Mouse (Mus musculus): ENCODE results near the gene Plekha4. TPM values are rescaled to one million over a fixed set of nuclear protein-coding genes. Genes with fewer than 3 reads are reported as not detected.

Gene Plekha4
- polyA plus RNA-seq, 1 experiment from 2014 or later, result 0.43 TPM

GRCm38 (mm10) chr7:45596107-45596506, 70.0 kb downstream of the Plekha4 start:
- H3K27me3 ChIP-seq, result no peaks in the 10 kb centered on the region
- H3K9ac ChIP-seq, result no peak overlapping the region
- DNase-seq (no peak), ATAC-seq (ENCODE audit: low read depth) (no peak)
- no peak overlapping the region for H3K4me3 ChIP-seq (replicated peaks)
- 31% methylated on average over 1 of the region's 1 CpGs for WGBS (ENCODE audit: insufficient replicate concordance)
- no peak overlapping the region for H3K27ac ChIP-seq
- H3K4me2 ChIP-seq, result no peak overlapping the region
- peaks cover 18% of the 10 kb centered on the region for H3K4me1 ChIP-seq (replicated peaks)
- H3K36me3 ChIP-seq, result no peaks in the 10 kb centered on the region
- H3K9me3 ChIP-seq (replicated peaks), result no peaks in the 10 kb centered on the region

GRCm38 (mm10) chr7:45597013-45597412, 70.9 kb downstream of the Plekha4 start:
- no peak overlapping the region for H3K4me3 ChIP-seq (replicated peaks)
- no peak overlapping the region for H3K9ac ChIP-seq
- no peak for DNase-seq
- peaks cover 16% of the 10 kb centered on the region for H3K4me1 ChIP-seq (replicated peaks)
- H3K27me3 ChIP-seq, result no peaks in the 10 kb centered on the region
- no peak overlapping the region for H3K4me2 ChIP-seq
- no peaks in the 10 kb centered on the region for H3K9me3 ChIP-seq (replicated peaks)
- no peak for ATAC-seq (ENCODE audit: low read depth)
- no peak overlapping the region for H3K27ac ChIP-seq
- WGBS (ENCODE audit: insufficient replicate concordance), result 69% methylated on average over 5 of the region's 5 CpGs
- H3K36me3 ChIP-seq, result no peaks in the 10 kb centered on the region

- Histone ChIP-seq H3K9ac (no peak overlapping the region), H3K4me3 (replicated peaks) (no peak overlapping the region), H3K27me3 (no peaks in the 10 kb centered on the region), H3K4me1 (replicated peaks) (peaks cover 13% of the 10 kb centered on the region), H3K9me3 (replicated peaks) (no peaks in the 10 kb centered on the region), H3K36me3 (no peaks in the 10 kb centered on the region), H3K27ac (no peak overlapping the region), H3K4me2 (no peak overlapping the region)
- ATAC-seq (ENCODE audit: low read depth) (no peak), DNase-seq (no peak)
- WGBS (ENCODE audit: insufficient replicate concordance), result 72% methylated on average over 6 of the region's 6 CpGs
These were observed 71.4 kb downstream of the Plekha4 start for GRCm38 (mm10) chr7:45597527-45597926.

- Histone ChIP-seq H3K4me2 (no peak overlapping the region), H3K4me3 (replicated peaks) (no peak overlapping the region)
- no peak for DNase-seq
These were observed 73.1 kb downstream of the Plekha4 start for GRCm38 (mm10) chr7:45598960-45599879.

More at GRCm38 (mm10) chr7:45598960-45599879, 73.1 kb downstream of the Plekha4 start:
- Histone ChIP-seq H3K4me1 (replicated peaks) (peaks cover 8% of the 10 kb centered on the region), H3K36me3 (no peaks in the 10 kb centered on the region), H3K27ac (no peak overlapping the region), H3K9ac (no peak overlapping the region; the same call in 1 of the 2 replicates), H3K9me3 (replicated peaks) (no peaks in the 10 kb centered on the region), H3K27me3 (no peaks in the 10 kb centered on the region)
- WGBS (ENCODE audit: insufficient replicate concordance), result 48% methylated on average over 18 of the region's 18 CpGs
- no peak for ATAC-seq (ENCODE audit: low read depth)

Other genes with a start within 250 kb of the Plekha4 start
- not detected in 2 replicates for gene Slc6a21, start 248.8 kb upstream of the Plekha4 start, polyA plus RNA-seq (2015; fragmentation: Nextera tagmentation; extraction: Ambion mirVana)
- 0.85 and 1.3 TPM in 2 replicates for gene Trpm4, start 192.6 kb upstream of the Plekha4 start, polyA plus RNA-seq (2015; fragmentation: Nextera tagmentation; extraction: Ambion mirVana)
- 0.12 and 0.15 TPM in 2 replicates for gene Hrc, start 191.0 kb upstream of the Plekha4 start, polyA plus RNA-seq (2015; fragmentation: Nextera tagmentation; extraction: Ambion mirVana)
- 0.24 and 0.25 TPM in 2 replicates for gene Ppfia3, start 159.3 kb upstream of the Plekha4 start, polyA plus RNA-seq (2015; fragmentation: Nextera tagmentation; extraction: Ambion mirVana)
- not detected in 2 replicates for gene Lin7b, start 155.7 kb upstream of the Plekha4 start, polyA plus RNA-seq (2015; fragmentation: Nextera tagmentation; extraction: Ambion mirVana)
- gene Snrnp70, start 130.6 kb upstream of the Plekha4 start, polyA plus RNA-seq (2015; fragmentation: Nextera tagmentation; extraction: Ambion mirVana), result 108 and 129 TPM in 2 replicates
- not detected in 2 replicates for gene Kcna7, start 120.7 kb upstream of the Plekha4 start, polyA plus RNA-seq (2015; fragmentation: Nextera tagmentation; extraction: Ambion mirVana)
- 0.35 and 0.37 TPM in 2 replicates for gene Ntf5, start 112.6 kb upstream of the Plekha4 start, polyA plus RNA-seq (2015; fragmentation: Nextera tagmentation; extraction: Ambion mirVana)
- gene Lhb, start 105.5 kb upstream of the Plekha4 start, polyA plus RNA-seq (2015; fragmentation: Nextera tagmentation; extraction: Ambion mirVana), result not detected in 2 replicates
- 4.1 and 5.1 TPM in 2 replicates for gene Gys1, start 91.5 kb upstream of the Plekha4 start, polyA plus RNA-seq (2015; fragmentation: Nextera tagmentation; extraction: Ambion mirVana)
- gene Ruvbl2, start 88.2 kb upstream of the Plekha4 start, polyA plus RNA-seq (2015; fragmentation: Nextera tagmentation; extraction: Ambion mirVana), result 111 and 119 TPM in 2 replicates
- gene Ftl1, start 66.4 kb upstream of the Plekha4 start, polyA plus RNA-seq (2015; fragmentation: Nextera tagmentation; extraction: Ambion mirVana), result 7,621 and 8,262 TPM in 2 replicates
- 104 and 106 TPM in 2 replicates for gene Bax, start 59.4 kb upstream of the Plekha4 start, polyA plus RNA-seq (2015; fragmentation: Nextera tagmentation; extraction: Ambion mirVana)
- 0.80 and 0.87 TPM in 2 replicates for gene Tulp2, start 44.5 kb upstream of the Plekha4 start, polyA plus RNA-seq (2015; fragmentation: Nextera tagmentation; extraction: Ambion mirVana)
- gene Gm45808, start 39.5 kb upstream of the Plekha4 start, polyA plus RNA-seq (2015; fragmentation: Nextera tagmentation; extraction: Ambion mirVana), result not detected in 2 replicates
- gene Dhdh, start 37.5 kb upstream of the Plekha4 start, polyA plus RNA-seq (2015; fragmentation: Nextera tagmentation; extraction: Ambion mirVana), result 2.0 and 2.2 TPM in 2 replicates
- gene Nucb1, start 15.9 kb upstream of the Plekha4 start, polyA plus RNA-seq (2015; fragmentation: Nextera tagmentation; extraction: Ambion mirVana), result 110 and 127 TPM in 2 replicates
- gene Ppp1r15a, start 62 bp upstream of the Plekha4 start, polyA plus RNA-seq (2015; fragmentation: Nextera tagmentation; extraction: Ambion mirVana), result 180 and 197 TPM in 2 replicates
- 1.3 and 1.9 TPM in 2 replicates for gene Hsd17b14, start 28.6 kb downstream of the Plekha4 start, polyA plus RNA-seq (2015; fragmentation: Nextera tagmentation; extraction: Ambion mirVana)
- gene Bcat2, start 43.8 kb downstream of the Plekha4 start, polyA plus RNA-seq (2015; fragmentation: Nextera tagmentation; extraction: Ambion mirVana), result 44.1 and 45.4 TPM in 2 replicates
- gene Fgf21, start 89.2 kb downstream of the Plekha4 start, polyA plus RNA-seq (2015; fragmentation: Nextera tagmentation; extraction: Ambion mirVana), result not detected in 2 replicates
- gene Fut1, start 91.0 kb downstream of the Plekha4 start, polyA plus RNA-seq (2015; fragmentation: Nextera tagmentation; extraction: Ambion mirVana), result not detected in 2 replicates
- 0.10 TPM in 1 of 2 replicates, not detected in the other for gene Izumo1, start 95.5 kb downstream of the Plekha4 start, polyA plus RNA-seq (2015; fragmentation: Nextera tagmentation; extraction: Ambion mirVana)
- gene Rasip1, start 101.2 kb downstream of the Plekha4 start, polyA plus RNA-seq (2015; fragmentation: Nextera tagmentation; extraction: Ambion mirVana), result 2.4 and 2.5 TPM in 2 replicates
- 0.46 and 0.51 TPM in 2 replicates for gene Mamstr, start 113.6 kb downstream of the Plekha4 start, polyA plus RNA-seq (2015; fragmentation: Nextera tagmentation; extraction: Ambion mirVana)
- 0.05 and 0.06 TPM in 2 replicates for gene Fut2, start 140.1 kb downstream of the Plekha4 start, polyA plus RNA-seq (2015; fragmentation: Nextera tagmentation; extraction: Ambion mirVana)
- gene Ntn5, start 157.7 kb downstream of the Plekha4 start, polyA plus RNA-seq (2015; fragmentation: Nextera tagmentation; extraction: Ambion mirVana), result not detected in 2 replicates
- gene Sec1, start 168.1 kb downstream of the Plekha4 start, polyA plus RNA-seq (2015; fragmentation: Nextera tagmentation; extraction: Ambion mirVana), result 0.07 TPM in 1 of 2 replicates, not detected in the other
- gene Car11, start 173.5 kb downstream of the Plekha4 start, polyA plus RNA-seq (2015; fragmentation: Nextera tagmentation; extraction: Ambion mirVana), result 0.34 and 0.44 TPM in 2 replicates
- 0.43 and 0.64 TPM in 2 replicates for gene Dbp, start 178.8 kb downstream of the Plekha4 start, polyA plus RNA-seq (2015; fragmentation: Nextera tagmentation; extraction: Ambion mirVana)
- 761 and 840 TPM in 2 replicates for gene Rpl18, start 189.1 kb downstream of the Plekha4 start, polyA plus RNA-seq (2015; fragmentation: Nextera tagmentation; extraction: Ambion mirVana)
- gene Sphk2, start 191.7 kb downstream of the Plekha4 start, polyA plus RNA-seq (2015; fragmentation: Nextera tagmentation; extraction: Ambion mirVana), result 11.4 and 11.7 TPM in 2 replicates
- 0.37 and 0.47 TPM in 2 replicates for gene Fam83e, start 194.9 kb downstream of the Plekha4 start, polyA plus RNA-seq (2015; fragmentation: Nextera tagmentation; extraction: Ambion mirVana)
- not detected in 2 replicates for gene Spaca4, start 199.5 kb downstream of the Plekha4 start, polyA plus RNA-seq (2015; fragmentation: Nextera tagmentation; extraction: Ambion mirVana)

All from liver, embryonic 13.5 days (tissue).